Mouse (Mus musculus) G1E (cell line): ENCODE measurements at regions not wholly inside any gene's neighbourhood (a gene's known extent, or its start where the extent isn't known, plus 50 kb on each side); places are given as distances from the start of the nearest gene placed in this dataset.

ENCODE experiments used
- ATAC-seq: 2 replicates; pipeline ENCODE4 v1.8.0; 2016; ENCODE audit warnings: mild to moderate bottlenecking; ENCODE audit not compliant: insufficient number of reproducible peaks, poor library complexity, low FRiP score, severe bottlenecking; ENCODE audit errors: extremely low read depth
- DNase-seq: peaks from one replicate; pipeline ENCODE4 v3.0.0; 2012; ENCODE audit warnings: low spot score
- H3K27me3 ChIP-seq: 2 replicates; pipeline ENCODE4 v1.6.1; 2012; ENCODE audit warnings: mild to moderate bottlenecking, low read length, inconsistent platforms; ENCODE audit not compliant: insufficient read depth
- H3K36me3 ChIP-seq: replicated peaks from 2 replicates; pipeline ENCODE3; 2012; ENCODE audit warnings: mild to moderate bottlenecking, inconsistent platforms
- H3K4me1 ChIP-seq: 2 replicates; pipeline ENCODE4 v1.6.1; 2012; ENCODE audit warnings: low read depth, low read length, inconsistent platforms, mixed read lengths; ENCODE audit not compliant: insufficient read depth
- H3K4me3 ChIP-seq: 2 replicates; pipeline ENCODE4 v1.5.1; 2012; ENCODE audit warnings: low read depth, mild to moderate bottlenecking, inconsistent platforms, low read length, moderate library complexity, mixed read lengths
- H3K9me3 ChIP-seq: replicated peaks from 2 replicates; pipeline ENCODE4 v1.6.1; 2012; ENCODE audit warnings: inconsistent platforms
- CTCF ChIP-seq: IDR thresholded peaks from 2 replicates; pipeline ENCODE4 v1.5.1; 2012; ENCODE audit warnings: low read depth, low read length, inconsistent platforms, mixed read lengths
- GATA1 ChIP-seq: IDR thresholded peaks from 2 replicates; pipeline ENCODE4 v1.6.1; 2012; ENCODE audit warnings: borderline replicate concordance, low read length, inconsistent platforms, mixed read lengths
- GATA2 ChIP-seq: IDR thresholded peaks from 2 replicates; pipeline ENCODE4 v1.6.1; 2012; ENCODE audit warnings: low read depth, low read length, inconsistent platforms, borderline replicate concordance
- POLR2AphosphoS5 ChIP-seq: IDR thresholded peaks from 2 replicates; pipeline ENCODE4 v1.6.1; 2012; ENCODE audit warnings: low read depth, low read length, inconsistent platforms; ENCODE audit not compliant: insufficient replicate concordance
- TAL1 ChIP-seq: conservative IDR thresholded peaks from 2 replicates; pipeline ENCODE4 v1.6.1; 2012; ENCODE audit warnings: low read depth, low read length, inconsistent platforms, mixed read lengths

GRCm38 (mm10) chr14:102811022-102811421 lies 171.4 kb downstream of the Kctd12 start:
- no peaks in the 10 kb centered on the region for H3K36me3 ChIP-seq
- no peaks in the 10 kb centered on the region for H3K4me1 ChIP-seq
- peaks cover 42% of the 10 kb centered on the region for H3K9me3 ChIP-seq
- no peak for TF ChIP-seq TAL1
- TF ChIP-seq POLR2AphosphoS5, result no peak
- TF ChIP-seq CTCF, result no peak
- no peak for TF ChIP-seq GATA1
- TF ChIP-seq GATA2, result no peak
- DNase-seq (no peak), ATAC-seq (no peak)
- H3K27me3 ChIP-seq, result no peaks in the 10 kb centered on the region
- H3K4me3 ChIP-seq, result no peak overlapping the region

- peaks cover 44% of the 10 kb centered on the region for H3K9me3 ChIP-seq
- no peaks in the 10 kb centered on the region for H3K36me3 ChIP-seq
- no peak for DNase-seq
- ATAC-seq, result no peak
- TF ChIP-seq CTCF (no peak), TAL1 (no peak), POLR2AphosphoS5 (no peak), GATA2 (no peak), GATA1 (no peak)
- H3K4me1 ChIP-seq, result no peaks in the 10 kb centered on the region
- no peaks in the 10 kb centered on the region for H3K27me3 ChIP-seq
- no peak overlapping the region for H3K4me3 ChIP-seq
Measured at GRCm38 (mm10) chr14:102810121-102810921, 172.1 kb downstream of the Kctd12 start.

GRCm38 (mm10) chr14:102805936-102806923 lies 176.2 kb downstream of the Kctd12 start:
- Histone ChIP-seq H3K27me3 (no peaks in the 10 kb centered on the region), H3K4me3 (no peak overlapping the region), H3K4me1 (no peaks in the 10 kb centered on the region), H3K36me3 (no peaks in the 10 kb centered on the region), H3K9me3 (peaks cover 41% of the 10 kb centered on the region)
- TF ChIP-seq POLR2AphosphoS5 (no peak), CTCF (no peak), GATA1 (no peak), TAL1 (no peak), GATA2 (no peak)
- ATAC-seq (no peak), DNase-seq (no peak)

GRCm38 (mm10) chr14:102795676-102796075 lies 186.8 kb downstream of the Kctd12 start:
- TF ChIP-seq CTCF (no peak), GATA1 (no peak), TAL1 (no peak), GATA2 (no peak), POLR2AphosphoS5 (no peak)
- Histone ChIP-seq H3K4me1 (no peaks in the 10 kb centered on the region), H3K4me3 (no peak overlapping the region), H3K36me3 (no peaks in the 10 kb centered on the region), H3K9me3 (peaks cover 21% of the 10 kb centered on the region), H3K27me3 (no peaks in the 10 kb centered on the region)
- no peak for DNase-seq
- ATAC-seq, result no peak

- TF ChIP-seq GATA1 (no peak), TAL1 (no peak), CTCF (no peak), GATA2 (no peak), POLR2AphosphoS5 (no peak)
- peaks cover 21% of the 10 kb centered on the region for H3K9me3 ChIP-seq
- H3K4me1 ChIP-seq, result no peaks in the 10 kb centered on the region
- H3K27me3 ChIP-seq, result no peaks in the 10 kb centered on the region
- ATAC-seq (no peak), DNase-seq (no peak)
- no peaks in the 10 kb centered on the region for H3K36me3 ChIP-seq
- no peak overlapping the region for H3K4me3 ChIP-seq
Measured at GRCm38 (mm10) chr14:102794898-102795297, 187.5 kb downstream of the Kctd12 start.

GRCm38 (mm10) chr14:102793753-102794152 lies 188.7 kb downstream of the Kctd12 start:
- no peak overlapping the region for H3K4me3 ChIP-seq
- DNase-seq (no peak), ATAC-seq (no peak)
- TF ChIP-seq POLR2AphosphoS5, result no peak
- TF ChIP-seq GATA2, result no peak
- TF ChIP-seq GATA1, result no peak
- no peak for TF ChIP-seq CTCF
- no peak for TF ChIP-seq TAL1
- H3K9me3 ChIP-seq, result peaks cover 21% of the 10 kb centered on the region
- no peaks in the 10 kb centered on the region for H3K27me3 ChIP-seq
- H3K4me1 ChIP-seq, result no peaks in the 10 kb centered on the region
- H3K36me3 ChIP-seq, result no peaks in the 10 kb centered on the region
